Mouse (Mus musculus) stomach, embryonic 16.5 days (tissue): ENCODE results near the gene Tgm1. TPM values are rescaled to one million over a fixed set of nuclear protein-coding genes. Genes with fewer than 3 reads are reported as not detected.

Experiments
- ATAC-seq: fragments of 200-750 bp; cut with Nextera tagmentation; 2 replicates; pipeline ENCODE4 v1.8.0; 2017; ENCODE audit warnings: moderate number of reproducible peaks, moderate TSS enrichment; ENCODE audit not compliant: insufficient read depth, low FRiP score
- H3K27ac ChIP-seq: fragments of 300-500 bp; sonication (generic); 2 replicates; pipeline ENCODE4 v1.5.1; 2014; ENCODE audit warnings: low read length
- H3K27me3 ChIP-seq: fragments of 300-500 bp; sonication (generic); 2 replicates; pipeline ENCODE4 v1.6.1; 2014; ENCODE audit warnings: low read length, control low read depth, mixed read lengths; ENCODE audit not compliant: control insufficient read depth, insufficient read depth
- H3K36me3 ChIP-seq: fragments of 300-500 bp; sonication (generic); 2 replicates; pipeline ENCODE4 v1.6.1; 2014; ENCODE audit warnings: low read length; ENCODE audit not compliant: control insufficient read depth, insufficient read depth
- H3K4me1 ChIP-seq: fragments of 300-500 bp; sonication (generic); 2 replicates; pipeline ENCODE4 v1.6.1; 2014; ENCODE audit warnings: low read length, control low read depth, mixed read lengths; ENCODE audit not compliant: control insufficient read depth, insufficient read depth
- H3K4me2 ChIP-seq: fragments of 300-500 bp; sonication (generic); 2 replicates; pipeline ENCODE4 v1.6.1; 2014; ENCODE audit warnings: low read depth, low read length, mixed read lengths
- H3K4me3 ChIP-seq: fragments of 300-500 bp; sonication (generic); replicated peaks from 2 replicates; pipeline ENCODE4 v1.5.1; 2014; ENCODE audit warnings: mild to moderate bottlenecking, low read length
- H3K9ac ChIP-seq: fragments of 300-500 bp; sonication (generic); 2 replicates; pipeline ENCODE4 v1.6.1; 2014; ENCODE audit warnings: low read length
- H3K9me3 ChIP-seq: fragments of 300-500 bp; sonication (generic); replicated peaks from 2 replicates; pipeline ENCODE4 v1.6.1; 2016; ENCODE audit warnings: low read length, control low read depth; ENCODE audit not compliant: control insufficient read depth
- WGBS: fragments of 180-500 bp; shearing (Covaris S2); extraction: QIAGEN DNeasy Blood & Tissue Kit; methylation state at CpG from one replicate; pipeline ENCODE4 v1.1.7; 2014; 5-methylcytosine and 5-hydroxymethylcytosine counted together
- polyA plus RNA-seq: library from polyadenylated mRNA; unstranded; fragments of >200 nt; fragmentation: Nextera tagmentation; extraction: Ambion mirVana; gene quantifications from 2 replicates; pipeline ENCODE4 v1.2.1, GENCODE M21; 2015

Tgm1 gene
- polyA plus RNA-seq, 1 experiment from 2014 or later: 53.1 TPM

- under 1% methylated on average over 31 of the region's 31 CpGs for WGBS
- Histone ChIP-seq H3K36me3 (peaks cover 2% of the 10 kb centered on the region; the same call in 1 of the 2 replicates), H3K4me1 (peaks cover 25% of the 10 kb centered on the region), H3K27ac (peak overlapping the region; percentile 16; the same call in 1 of the 2 replicates), H3K4me2 (peak overlapping the region; percentile 90), H3K9me3 (no peaks in the 10 kb centered on the region), H3K4me3 (peak overlapping the region; percentile 88), H3K27me3 (no peaks in the 10 kb centered on the region), H3K9ac (peak overlapping the region; percentile 79)
- no peak for ATAC-seq
Observed at GRCm38 (mm10) chr14:55745861-55746237, 32.1 kb upstream of the Tgm1 start.

GRCm38 (mm10) chr14:55745180-55745860 is 31.6 kb upstream of the Tgm1 start, which contains the start of the genes Dhrs1 and Nop9:
Gene Dhrs1, minus strand, starts transcription at chr14:55745690.
Gene Nop9, plus strand, starts transcription at chr14:55745693.
- peak within 1 kb of the TSS; percentile 88 for H3K4me3 ChIP-seq
- ATAC-seq: peak; percentile 92
- 1% methylated on average over 48 of the region's 48 CpGs for WGBS
- H3K27me3 ChIP-seq: no peaks in the 10 kb centered on the region
- peaks cover 25% of the 10 kb centered on the region for H3K4me1 ChIP-seq
- H3K27ac ChIP-seq: peak within 1 kb of the TSS; percentile 18; the same call in 1 of the 2 replicates
- no peaks in the 10 kb centered on the region for H3K9me3 ChIP-seq
- peaks cover 2% of the 10 kb centered on the region; the same call in 1 of the 2 replicates for H3K36me3 ChIP-seq
- H3K9ac ChIP-seq: peak within 1 kb of the TSS; percentile 79
- peak within 1 kb of the TSS; percentile 90 for H3K4me2 ChIP-seq

- Histone ChIP-seq H3K27ac (no peak overlapping the region), H3K4me2 (peak overlapping the region; percentile 90), H3K9me3 (no peaks in the 10 kb centered on the region), H3K4me1 (peaks cover 25% of the 10 kb centered on the region), H3K4me3 (peak overlapping the region; percentile 20), H3K9ac (peak overlapping the region; percentile 65; the same call in 1 of the 2 replicates), H3K36me3 (peaks cover 6% of the 10 kb centered on the region; the same call in 1 of the 2 replicates), H3K27me3 (no peaks in the 10 kb centered on the region)
- peak; percentile 77; the same call in 1 of the 2 replicates for ATAC-seq
- 17% methylated on average over 10 of the region's 10 CpGs for WGBS
Observed at GRCm38 (mm10) chr14:55743711-55744110, 30.0 kb upstream of the Tgm1 start.

- no peak overlapping the region for H3K4me3 ChIP-seq
- H3K27ac ChIP-seq: no peak overlapping the region
- no peak overlapping the region for H3K9ac ChIP-seq
- no peaks in the 10 kb centered on the region for H3K27me3 ChIP-seq
- no peak overlapping the region for H3K4me2 ChIP-seq
- no peaks in the 10 kb centered on the region for H3K9me3 ChIP-seq
- H3K36me3 ChIP-seq: peaks cover 6% of the 10 kb centered on the region; the same call in 1 of the 2 replicates
- 77% methylated on average over 9 of the region's 9 CpGs for WGBS
- H3K4me1 ChIP-seq: no peaks in the 10 kb centered on the region
- ATAC-seq: no peak
Observed at GRCm38 (mm10) chr14:55737086-55737687, 23.5 kb upstream of the Tgm1 start.

- Histone ChIP-seq H3K9ac (no peak overlapping the region), H3K27me3 (no peaks in the 10 kb centered on the region), H3K27ac (no peak overlapping the region), H3K9me3 (no peaks in the 10 kb centered on the region), H3K4me3 (no peak overlapping the region), H3K36me3 (peaks cover 4% of the 10 kb centered on the region; the same call in 1 of the 2 replicates), H3K4me2 (no peak overlapping the region), H3K4me1 (no peaks in the 10 kb centered on the region)
- 64% methylated on average over 4 of the region's 4 CpGs for WGBS
- ATAC-seq: no peak
Observed at GRCm38 (mm10) chr14:55735758-55736157, 22.0 kb upstream of the Tgm1 start.

- H3K27ac ChIP-seq: no peak overlapping the region
- WGBS: 30% methylated on average over 3 of the region's 3 CpGs
- no peak overlapping the region for H3K4me2 ChIP-seq
- no peak overlapping the region for H3K4me3 ChIP-seq
- H3K27me3 ChIP-seq: no peaks in the 10 kb centered on the region
- H3K9me3 ChIP-seq: no peaks in the 10 kb centered on the region
- H3K4me1 ChIP-seq: no peaks in the 10 kb centered on the region
- H3K36me3 ChIP-seq: peaks cover 4% of the 10 kb centered on the region; the same call in 1 of the 2 replicates
- no peak for ATAC-seq
- no peak overlapping the region for H3K9ac ChIP-seq
Observed at GRCm38 (mm10) chr14:55735334-55735733, 21.6 kb upstream of the Tgm1 start.

- Histone ChIP-seq H3K36me3 (peaks cover 4% of the 10 kb centered on the region; the same call in 1 of the 2 replicates), H3K4me3 (no peak overlapping the region), H3K4me2 (no peak overlapping the region), H3K27ac (no peak overlapping the region), H3K27me3 (no peaks in the 10 kb centered on the region), H3K9me3 (no peaks in the 10 kb centered on the region), H3K4me1 (no peaks in the 10 kb centered on the region), H3K9ac (no peak overlapping the region)
- no peak for ATAC-seq
- 63% methylated on average over 7 of the region's 7 CpGs for WGBS
Observed at GRCm38 (mm10) chr14:55734869-55735268, 21.1 kb upstream of the Tgm1 start.

GRCm38 (mm10) chr14:55733889-55734288 is 20.2 kb upstream of the Tgm1 start:
- peak; percentile 81; the same call in 1 of the 2 replicates for ATAC-seq
- H3K27ac ChIP-seq: no peak overlapping the region
- H3K4me2 ChIP-seq: no peak overlapping the region
- H3K27me3 ChIP-seq: no peaks in the 10 kb centered on the region
- no peak overlapping the region for H3K4me3 ChIP-seq
- no peaks in the 10 kb centered on the region for H3K9me3 ChIP-seq
- H3K9ac ChIP-seq: no peak overlapping the region
- no peaks in the 10 kb centered on the region for H3K4me1 ChIP-seq
- H3K36me3 ChIP-seq: no peaks in the 10 kb centered on the region
- WGBS: 66% methylated on average over 10 of the region's 10 CpGs

GRCm38 (mm10) chr14:55730531-55731032 is 16.9 kb upstream of the Tgm1 start:
- no peaks in the 10 kb centered on the region for H3K27me3 ChIP-seq
- 76% methylated on average over 7 of the region's 7 CpGs for WGBS
- no peak for ATAC-seq
- H3K27ac ChIP-seq: no peak overlapping the region
- no peak overlapping the region for H3K9ac ChIP-seq
- H3K9me3 ChIP-seq: no peaks in the 10 kb centered on the region
- H3K4me1 ChIP-seq: no peaks in the 10 kb centered on the region
- H3K36me3 ChIP-seq: no peaks in the 10 kb centered on the region
- H3K4me2 ChIP-seq: no peak overlapping the region
- no peak overlapping the region for H3K4me3 ChIP-seq
